In genomic region chr13:9504118-9504856, GRCm38 (mm10) we compare ENCODE assay signal across 13 mouse cellular contexts.
DNase-seq lines count a peak whose midpoint lies in the region; ATAC-seq and TF ChIP-seq lines count a peak whose summit lies in the region.
"Had no signal": no experiment of that assay in that cellular context is flagged by ENCODE, and none has a peak within 500 bp of the region (broad histone marks: within the 10 kb centered on the region; RNA-seq: fewer than 3 reads in every experiment).

No protein-coding gene starts in this region.

- no peak overlapping the region for H3K4me3 ChIP-seq in forebrain, embryonic 15.5 days
- no peak overlapping the region for H3K4me3 ChIP-seq in forebrain, embryonic 11.5 days (ENCODE audit: low read depth, low read length)
- H3K4me3 ChIP-seq in liver, adult 2 months (ENCODE audit: insufficient read depth, low read depth, low read length) = no peak overlapping the region
- no peak overlapping the region for H3K4me3 ChIP-seq in liver, embryonic 11.5 days (ENCODE audit: low read depth, low read length)
- H3K4me3 ChIP-seq: neural tube, embryonic 15.5 days had no signal

- ATAC-seq in forebrain, embryonic 15.5 days (replicated peaks) = 0 out of 2 replicates have a peak, but pooled peaks have one; percentile 41
- ATAC-seq in forebrain, embryonic 11.5 days (replicated peaks; ENCODE audit: low FRiP score) = no peak
- ATAC-seq in liver, embryonic 11.5 days (replicated peaks; ENCODE audit: low FRiP score) = no peak
- peak; percentile 29 to 65; a peak in 2 of 4 replicates for ATAC-seq in hematopoietic stem cell, adult 5-6 weeks (replicated peaks in 1 of 2; ENCODE audit: insufficient read depth in 1 of 2, low FRiP score in 2 of 2, low TSS enrichment in 1 of 2, low read depth in 1 of 2, poor library complexity in 2 of 2, severe bottlenecking in 2 of 2)

- H3K9me3 ChIP-seq in forebrain, embryonic 15.5 days = no peaks in the 10 kb centered on the region
- H3K9me3 ChIP-seq in forebrain, embryonic 11.5 days (ENCODE audit: control insufficient read depth, low read length) = no peaks in the 10 kb centered on the region
- H3K9me3 ChIP-seq in liver, embryonic 11.5 days (ENCODE audit: control insufficient read depth, low read length) = no peaks in the 10 kb centered on the region
- H3K9me3 ChIP-seq: neural tube, embryonic 15.5 days had no signal

- H3K4me1 ChIP-seq in forebrain, embryonic 15.5 days = peaks cover 3% of the 10 kb centered on the region; the same call in 1 of the 2 replicates
- H3K4me1 ChIP-seq in forebrain, embryonic 11.5 days (replicated peaks; ENCODE audit: control insufficient read depth, insufficient read depth, low read length) = no peaks in the 10 kb centered on the region
- H3K4me1 ChIP-seq in liver, adult 2 months (ENCODE audit: control insufficient read depth, insufficient read depth, low read length) = no peaks in the 10 kb centered on the region; the same call in 1 of the 2 replicates
- H3K4me1 ChIP-seq in liver, embryonic 11.5 days (replicated peaks; ENCODE audit: control insufficient read depth, insufficient read depth, low read length) = no peaks in the 10 kb centered on the region
- H3K4me1 ChIP-seq: neural tube, embryonic 15.5 days had no signal

- no peaks in the 10 kb centered on the region for H3K36me3 ChIP-seq in forebrain, embryonic 15.5 days
- no peaks in the 10 kb centered on the region for H3K36me3 ChIP-seq in forebrain, embryonic 11.5 days (ENCODE audit: control insufficient read depth, insufficient read depth, low read length)
- no peaks in the 10 kb centered on the region for H3K36me3 ChIP-seq in liver, adult 2 months (ENCODE audit: control insufficient read depth, insufficient read depth, low read length)
- no peaks in the 10 kb centered on the region for H3K36me3 ChIP-seq in liver, embryonic 11.5 days (ENCODE audit: control insufficient read depth, insufficient read depth, low read length)
- H3K36me3 ChIP-seq: neural tube, embryonic 15.5 days had no signal

- 66% methylated on average over 6 of the region's 6 CpGs for WGBS in forebrain, embryonic 15.5 days
- WGBS in forebrain, embryonic 11.5 days = 87% methylated on average over 6 of the region's 6 CpGs
- 58% methylated on average over 6 of the region's 6 CpGs for WGBS in liver, adult 2 months
- WGBS in liver, embryonic 11.5 days = 44% methylated on average over 6 of the region's 6 CpGs

- TF ChIP-seq POLR2A in liver, adult 2 months (IDR thresholded peaks at IDR 0.05; ENCODE audit: extremely low read depth, insufficient read depth, low read length) = no peak

- H3K79me2 ChIP-seq in liver, adult 2 months (ENCODE audit: control insufficient read depth, insufficient read depth, low read length) = no peaks in the 10 kb centered on the region

- H3K4me2 ChIP-seq in forebrain, embryonic 15.5 days (replicated peaks) = no peak overlapping the region
- no peak overlapping the region for H3K4me2 ChIP-seq in forebrain, embryonic 11.5 days (ENCODE audit: low read depth, low read length, severe bottlenecking)
- H3K4me2 ChIP-seq in liver, embryonic 11.5 days = no peak overlapping the region
- H3K4me2 ChIP-seq: lung, embryonic 14.5 days; neural tube, embryonic 15.5 days had no signal

- DNase-seq in forebrain, embryonic 11.5 days (ENCODE audit: low spot score) = no peak
- DNase-seq in liver, adult 2 months (ENCODE audit: extremely low read depth, low read depth, low spot score) = peak; percentile 22
- DNase-seq in liver, embryonic 11.5 days (ENCODE audit: low spot score) = no peak
- DNase-seq in heart, adult 8-10 months (ENCODE audit: low spot score) = peak; percentile 52
- DNase-seq in right cerebral cortex, adult 2 months (ENCODE audit: low spot score in 2 of 2) = no peak
- DNase-seq in thymus, postnatal 14 days = no peak
- DNase-seq: gastrocnemius, postnatal 25 days; left cerebral cortex, postnatal 4 days; lung, embryonic 14.5 days; right cerebral cortex, adult 18-20 months had no signal

- TF ChIP-seq CTCF in liver, adult 2 months (IDR thresholded peaks at IDR 0.05; ENCODE audit: low read depth, low read length) = no peak

- H3K27ac ChIP-seq in forebrain, embryonic 15.5 days (replicated peaks) = no peak overlapping the region
- no peak overlapping the region for H3K27ac ChIP-seq in forebrain, embryonic 11.5 days (ENCODE audit: low read depth, low read length)
- no peak overlapping the region for H3K27ac ChIP-seq in liver, adult 2 months (replicated peaks; ENCODE audit: insufficient read depth, low read depth, low read length)
- H3K27ac ChIP-seq in liver, embryonic 11.5 days (ENCODE audit: low read depth, low read length) = no peak overlapping the region
- H3K27ac ChIP-seq: neural tube, embryonic 15.5 days had no signal

- H3K27me3 ChIP-seq in forebrain, embryonic 15.5 days = no peaks in the 10 kb centered on the region
- no peaks in the 10 kb centered on the region for H3K27me3 ChIP-seq in forebrain, embryonic 11.5 days (ENCODE audit: control insufficient read depth, insufficient read depth, low read length)
- no peaks in the 10 kb centered on the region for H3K27me3 ChIP-seq in liver, adult 2 months (ENCODE audit: control insufficient read depth, insufficient read depth, low read length)
- no peaks in the 10 kb centered on the region for H3K27me3 ChIP-seq in liver, embryonic 11.5 days (replicated peaks; ENCODE audit: control insufficient read depth, insufficient read depth, low read length)
- H3K27me3 ChIP-seq: neural tube, embryonic 15.5 days had no signal

- no peak overlapping the region for H3K9ac ChIP-seq in forebrain, embryonic 15.5 days (replicated peaks)
- H3K9ac ChIP-seq in forebrain, embryonic 11.5 days (ENCODE audit: low read length) = no peak overlapping the region
- no peak overlapping the region for H3K9ac ChIP-seq in liver, adult 2 months (ENCODE audit: low read depth, low read length)
- H3K9ac ChIP-seq in liver, embryonic 11.5 days (ENCODE audit: low read depth, low read length) = no peak overlapping the region
- H3K9ac ChIP-seq: lung, embryonic 14.5 days; neural tube, embryonic 15.5 days had no signal

Comparison
In these comparisons a context has a peak if more than half of its experiments do, and no peak if none do; other contexts are left out.
1. ATAC-seq: peak in forebrain, embryonic 15.5 days (single experiment) and hematopoietic stem cell, adult 5-6 weeks (2 of 2); none in forebrain, embryonic 11.5 days (single experiment) and liver, embryonic 11.5 days (single experiment).
2. DNase-seq: peak in liver, adult 2 months (single experiment) and heart, adult 8-10 months (single experiment); none in forebrain, embryonic 11.5 days (single experiment), liver, embryonic 11.5 days (single experiment), right cerebral cortex, adult 2 months (0 of 2) and thymus, postnatal 14 days (single experiment).